Mouse (Mus musculus) testis, postnatal 10 days (tissue): Measurements from ENCODE around the gene Tmed1.
A peak's percentile ranks its signal among the peaks of the same experiment; 100 is the strongest.
"Not testable (repeated sequence)": the region's sequence is repeated elsewhere in the genome, so short reads cannot be mapped to it uniquely, and the experiment has no call there.

Source experiments
- DNase-seq: peaks from one replicate; pipeline ENCODE4 v3.0.0; 2021; ENCODE audit warnings: low spot score

Gene Tmed1

DNA sequence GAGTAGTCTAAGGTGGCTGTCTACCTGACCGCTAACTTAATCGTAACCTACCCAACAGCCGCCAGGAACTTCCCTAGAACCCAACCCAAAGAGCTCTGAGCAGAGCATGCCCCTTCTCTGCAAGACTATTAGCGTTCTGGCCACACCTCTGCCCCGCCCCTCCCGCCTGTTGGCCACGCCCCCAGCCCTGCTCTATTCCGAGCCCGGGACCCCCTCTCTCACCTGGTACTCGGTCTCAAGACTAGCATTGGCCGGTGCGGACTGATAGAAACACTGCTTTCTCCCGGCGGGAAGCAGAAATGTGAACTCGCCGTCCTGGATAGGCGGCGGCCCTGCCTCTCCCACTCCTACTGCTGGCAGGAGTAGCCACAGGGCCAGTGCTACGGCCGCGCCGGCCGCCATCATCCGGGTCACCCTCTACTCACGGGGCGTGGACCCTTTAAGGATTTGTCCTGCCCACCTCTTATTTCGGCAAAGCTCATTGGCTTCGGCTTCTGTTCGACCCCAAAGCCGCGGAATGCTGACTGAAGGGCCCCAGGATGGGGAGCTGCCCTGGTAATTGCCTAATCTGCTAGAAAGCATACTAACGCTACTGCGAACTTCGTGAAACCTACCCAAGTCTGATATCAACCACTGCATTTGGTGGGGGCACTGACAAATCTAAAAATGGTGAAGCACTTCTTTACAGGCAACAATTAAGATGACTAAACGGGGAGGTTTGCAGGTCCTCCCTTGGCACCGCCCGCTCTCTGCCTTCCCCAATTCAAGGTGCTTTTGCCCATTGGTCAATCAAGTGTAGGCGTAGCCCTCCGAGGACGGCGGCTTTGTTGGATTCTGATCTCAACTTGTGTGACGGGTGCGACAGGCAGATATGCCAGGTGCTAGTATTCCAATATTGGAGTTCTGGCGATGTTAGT, at the start of gene Tmed1:
TSS of gene Tmed1 (minus strand) at position 481 of the 917 bp plus-strand sequence.
- DNase-seq: peak; percentile 98

DNA sequence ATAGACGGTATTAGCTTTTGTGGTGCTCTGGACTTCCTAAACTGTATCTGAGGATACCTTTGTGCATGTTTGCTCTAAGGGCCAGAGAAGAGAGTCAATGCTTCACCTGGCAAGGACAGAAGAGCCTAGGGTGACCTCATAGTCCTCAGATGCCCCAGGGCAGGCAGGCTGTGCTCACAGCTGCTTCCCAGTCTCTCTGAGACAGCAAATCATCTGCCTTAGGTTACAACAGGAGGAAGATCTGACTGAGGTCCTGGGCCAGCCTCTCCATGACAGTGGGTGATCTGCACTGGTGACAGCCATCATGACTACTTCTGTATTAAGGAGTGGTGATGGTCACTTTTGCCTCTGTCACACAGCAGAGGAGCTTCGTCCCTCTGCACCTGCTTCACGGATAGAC, 49.1 kb upstream of the Tmed1 start:
- DNase-seq: no peak

DNA sequence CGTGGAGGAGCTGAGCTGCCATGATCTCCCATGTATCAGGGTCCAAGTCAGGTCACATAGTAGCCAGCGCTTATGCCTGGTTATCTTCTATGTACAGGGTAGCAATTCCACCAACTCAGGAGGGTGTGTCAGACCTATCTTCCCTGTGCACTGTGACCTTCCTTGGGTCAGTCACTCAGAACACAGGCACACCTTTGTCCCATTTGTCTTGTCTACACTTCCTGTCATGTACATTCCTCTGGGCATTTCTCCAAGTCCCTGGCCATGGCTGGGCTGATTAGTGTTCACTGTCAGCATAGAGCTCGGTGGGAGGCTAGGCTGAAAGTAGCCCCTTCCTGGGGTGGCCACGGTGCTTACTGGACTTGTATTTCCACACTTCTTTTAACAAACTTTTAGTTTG, 48.3 kb upstream of the Tmed1 start:
- no peak for DNase-seq

GRCm38 (mm10) chr9:21557556-21557955, 47.5 kb upstream of the Tmed1 start:
- DNase-seq: no peak

GRCm38 (mm10) chr9:21556996-21557395, 46.9 kb upstream of the Tmed1 start:
- DNase-seq: no peak

DNA sequence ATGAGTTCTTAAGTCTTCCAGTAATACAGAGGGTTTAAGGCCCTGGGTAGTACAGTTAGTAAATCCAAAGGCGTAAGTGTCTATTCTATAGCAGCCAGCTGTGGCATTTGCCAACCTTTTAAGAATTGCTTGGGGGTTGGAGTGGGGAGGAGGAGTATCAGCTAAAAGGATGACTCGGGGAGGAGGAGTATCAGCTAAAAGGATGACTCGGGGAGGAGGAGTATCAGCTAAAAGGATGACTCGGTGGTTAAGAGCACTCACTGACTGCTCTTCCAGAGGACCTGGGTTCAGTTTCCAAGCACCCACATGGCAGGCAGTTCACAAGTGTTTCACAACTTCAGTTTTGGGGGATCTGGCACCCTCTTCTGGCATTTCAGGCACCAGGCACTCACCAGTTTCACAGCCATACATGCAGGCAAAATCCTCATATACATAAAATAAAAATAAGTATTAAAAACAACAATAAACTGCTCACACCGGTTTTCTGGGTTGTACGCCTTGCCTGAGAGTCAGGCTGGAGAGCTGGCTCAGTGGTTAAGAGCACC, 45.2 kb upstream of the Tmed1 start:
- no peak for DNase-seq

DNA sequence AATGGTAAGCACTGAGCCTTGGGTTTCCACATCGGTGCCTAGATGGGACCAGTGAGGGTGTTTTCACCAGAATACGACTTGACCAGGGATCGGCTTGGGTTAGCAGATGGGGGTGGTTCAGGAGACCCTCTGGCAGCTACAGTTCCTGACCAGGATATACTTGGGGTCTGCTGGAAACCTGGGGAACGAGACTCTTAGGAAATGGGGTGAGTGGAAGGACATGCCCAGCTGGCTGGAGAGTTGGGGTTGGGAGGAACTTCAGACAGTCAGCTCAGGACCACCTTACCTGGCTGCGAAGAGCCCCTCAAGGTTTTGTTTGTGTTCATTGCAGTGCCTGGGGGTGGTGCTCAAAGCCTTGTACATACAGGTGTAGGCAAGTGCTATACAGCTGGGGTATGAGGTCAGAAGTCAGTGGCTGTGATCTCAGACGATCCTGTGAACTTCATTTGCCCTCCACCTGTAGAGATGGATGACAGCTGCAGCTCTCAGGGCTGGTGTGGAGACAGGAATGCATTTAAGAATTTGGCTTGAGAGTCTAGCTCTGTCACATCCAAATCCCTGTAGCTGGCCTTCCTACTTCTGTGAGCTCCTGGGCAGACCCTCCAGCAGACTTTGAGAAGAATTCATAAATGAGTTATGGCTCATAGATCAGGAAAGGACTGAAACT, 43.7 kb upstream of the Tmed1 start:
- no peak for DNase-seq

DNA sequence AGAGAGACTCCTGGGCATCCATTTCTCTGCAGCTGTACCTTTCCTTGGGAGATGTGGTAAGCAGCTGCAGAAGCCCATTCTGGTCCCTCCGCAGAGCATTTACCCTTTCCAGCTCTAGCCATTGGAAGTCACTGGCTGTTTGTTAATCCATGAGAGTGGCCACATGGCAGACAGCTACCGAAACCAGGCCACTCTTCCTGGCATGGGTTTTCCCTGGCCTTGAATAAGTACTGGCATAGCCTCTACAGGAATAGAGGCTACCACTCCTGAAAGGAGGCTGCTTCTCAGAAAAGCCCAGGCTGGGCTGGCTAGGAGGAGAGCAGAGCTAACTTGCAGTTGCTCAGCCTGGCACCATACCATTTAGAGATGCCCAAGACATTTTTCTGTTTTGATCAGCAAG, 41.0 kb upstream of the Tmed1 start:
- DNase-seq: no peak

GRCm38 (mm10) chr9:21547075-21547941, 37.3 kb upstream of the Tmed1 start:
- DNase-seq: peak; percentile 66

DNA sequence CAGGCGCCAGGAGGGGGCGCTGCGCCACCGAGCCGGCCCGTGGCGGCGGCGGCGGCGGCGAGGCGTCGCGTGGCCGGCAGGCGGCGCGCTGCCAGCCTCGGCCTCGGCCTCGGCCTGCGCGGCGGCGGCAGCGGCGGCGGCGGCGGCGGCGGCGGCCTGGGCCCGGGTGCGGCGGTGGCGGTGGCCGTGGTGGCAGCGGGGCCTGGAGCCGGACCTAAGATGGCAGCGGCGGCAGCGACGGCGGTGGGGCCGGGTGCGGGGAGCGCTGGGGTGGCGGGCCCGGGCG, 36.7 kb upstream of the Tmed1 start, which contains the start of gene Carm1:
TSS of gene Carm1 (plus strand) at position 106 of the 286 bp plus-strand sequence.
- no peak for DNase-seq

- DNase-seq: peak; percentile 100
Measured at GRCm38 (mm10) chr9:21545916-21546788, 36.1 kb upstream of the Tmed1 start.

DNA sequence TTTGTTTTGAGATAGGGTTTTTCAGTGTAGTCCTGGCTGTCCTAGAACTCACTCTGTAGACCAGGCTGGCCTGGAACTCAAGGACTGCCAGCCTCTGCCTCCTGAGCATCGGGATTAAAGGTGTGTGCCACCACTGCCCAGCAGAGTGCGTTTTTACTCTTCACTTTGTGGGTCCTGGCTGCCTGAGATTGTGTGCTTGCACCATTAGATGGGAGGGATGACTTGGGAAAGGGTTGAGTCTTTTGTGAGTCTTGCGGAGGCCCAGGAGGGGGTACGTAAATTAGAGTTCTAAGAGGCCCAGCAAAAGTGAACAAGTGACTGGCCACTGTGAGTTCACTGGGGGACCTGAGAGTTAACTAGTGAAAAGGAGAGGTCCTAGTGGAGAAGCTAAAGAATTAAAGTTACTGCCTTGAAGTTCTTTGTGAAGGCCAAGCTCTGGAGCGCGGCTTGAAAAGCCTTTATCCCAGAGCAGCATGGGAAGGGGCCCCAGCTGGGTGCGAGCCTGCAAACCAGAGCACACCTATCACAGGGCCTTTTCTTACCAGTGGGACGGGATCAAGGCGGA, 35.4 kb upstream of the Tmed1 start:
- DNase-seq: no peak

GRCm38 (mm10) chr9:21542001-21542400, 31.9 kb upstream of the Tmed1 start:
- not testable (repeated sequence) for DNase-seq

DNA sequence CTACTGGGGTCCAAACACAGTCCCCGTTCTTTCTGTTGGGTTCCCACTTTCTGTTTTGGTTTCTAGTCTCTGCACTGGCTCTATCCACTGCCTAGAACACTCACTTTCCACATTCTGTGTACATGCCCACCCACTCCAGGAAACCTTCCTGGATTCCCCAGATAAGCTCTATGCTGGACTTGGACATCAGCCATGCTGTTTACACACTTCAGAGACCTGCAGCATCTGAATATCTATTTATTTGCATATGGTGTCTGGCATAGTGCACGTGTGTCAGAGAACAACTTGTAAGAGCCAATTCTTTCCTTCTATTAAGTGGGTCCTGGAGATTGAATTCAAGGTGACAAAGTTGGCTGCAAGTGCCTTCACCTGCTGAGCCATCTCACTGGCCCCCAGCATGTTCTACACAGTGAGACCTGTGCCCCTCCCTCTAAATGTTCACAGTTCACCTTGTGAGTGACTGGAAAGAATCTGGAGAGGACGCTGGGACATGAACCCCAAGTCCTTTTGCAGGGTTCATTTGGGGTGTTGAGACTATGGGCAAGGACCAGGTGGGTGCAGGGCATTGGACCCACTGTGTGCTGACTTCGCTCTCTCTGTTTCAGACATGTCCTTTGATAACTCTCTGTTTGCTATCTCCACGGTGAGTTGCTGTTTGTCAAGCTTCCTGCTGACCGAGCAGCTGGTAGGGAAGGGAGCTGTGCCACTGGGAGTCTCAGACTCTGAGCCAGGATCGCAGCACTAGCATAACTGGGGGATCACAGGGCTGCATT, 30.1 kb upstream of the Tmed1 start:
- no peak for DNase-seq

DNA sequence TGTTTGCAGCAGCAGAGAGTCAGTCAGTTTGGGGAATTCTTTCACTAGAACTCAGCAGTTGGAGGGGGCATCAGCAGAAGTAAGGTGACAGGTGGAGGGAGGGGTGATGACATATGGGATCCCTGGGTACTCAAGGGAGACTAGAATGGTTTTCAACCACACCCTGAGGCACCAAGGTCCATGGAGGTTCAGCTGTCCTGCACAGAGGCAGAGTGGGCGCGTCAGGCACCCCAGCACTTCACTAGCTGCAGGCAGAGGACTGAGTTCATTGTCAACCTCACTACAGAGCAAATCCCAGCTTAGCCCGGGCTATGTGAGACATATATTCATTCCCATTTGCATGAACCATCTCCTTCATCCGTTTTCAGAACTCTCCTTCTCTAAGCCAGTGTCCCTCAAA, 27.0 kb upstream of the Tmed1 start:
- DNase-seq: no peak

- no peak for DNase-seq
Measured at GRCm38 (mm10) chr9:21536501-21536900, 26.4 kb upstream of the Tmed1 start.

- DNase-seq: no peak
Measured at GRCm38 (mm10) chr9:21527917-21528324, 17.9 kb upstream of the Tmed1 start.

GRCm38 (mm10) chr9:21527100-21527801, 17.2 kb upstream of the Tmed1 start:
- no peak for DNase-seq

DNA sequence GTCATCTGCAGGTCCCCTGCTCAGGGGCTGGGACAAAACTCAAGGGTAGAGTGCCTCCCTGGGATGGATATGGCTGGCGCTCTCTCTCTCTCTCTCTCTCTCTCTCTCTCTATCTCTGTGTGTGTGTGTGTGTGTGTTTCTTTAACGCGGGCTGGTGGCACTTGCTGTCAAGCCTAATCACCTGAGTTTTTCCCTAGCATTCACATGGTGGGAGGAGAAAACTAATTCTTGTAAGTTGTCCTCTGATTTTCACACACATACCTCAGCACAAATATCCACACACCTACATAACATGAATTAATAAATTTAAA, 16.5 kb upstream of the Tmed1 start:
- no peak for DNase-seq
